Mouse (Mus musculus): Measurements from ENCODE around the gene Cc2d2b.
A peak's percentile ranks its signal among the peaks of the same experiment; 100 is the strongest.

Gene Cc2d2b

DNA sequence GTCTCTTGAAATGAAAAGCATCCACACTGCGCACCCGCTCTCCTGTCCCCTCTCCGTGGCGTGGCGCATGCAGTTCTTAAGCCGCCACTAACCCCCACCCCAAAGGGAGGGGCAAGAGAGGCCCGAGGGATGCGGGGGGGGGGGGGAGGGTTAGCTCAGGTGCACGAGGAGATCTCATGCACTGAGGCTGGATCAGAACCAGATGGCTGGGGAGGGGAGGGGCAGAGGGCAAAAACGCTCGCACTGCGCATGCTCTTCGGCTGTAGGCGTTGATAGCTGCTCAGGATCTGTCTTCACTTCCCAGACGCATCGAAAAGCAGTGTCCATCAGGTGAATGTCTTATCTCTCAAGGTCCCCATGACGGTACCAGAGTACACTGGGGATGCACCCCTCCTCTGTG lies at the start of gene Cc2d2b:
Cc2d2b (plus strand) TSS at position 195 of the 400 bp plus-strand sequence.
- DNase-seq = no peak

DNA sequence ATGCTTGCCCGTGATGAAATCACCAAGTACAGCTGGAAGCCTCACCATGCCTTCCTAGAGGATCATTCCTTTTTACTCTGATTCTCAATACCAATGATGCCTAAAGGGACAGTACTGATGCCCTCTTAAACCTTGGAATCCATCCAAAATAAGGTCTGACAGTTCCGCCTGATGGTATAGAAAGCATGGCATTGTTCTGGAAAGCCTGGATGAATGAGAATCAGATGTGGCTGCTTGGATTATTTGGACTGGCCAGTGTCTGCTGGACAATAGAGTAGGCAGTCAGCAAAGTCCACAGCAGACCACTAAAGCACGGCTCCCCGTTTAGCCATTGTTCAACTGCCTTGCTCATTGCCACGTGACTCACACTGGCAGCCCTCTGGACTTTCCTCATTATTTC lies 48.7 kb upstream of the Cc2d2b start:
- DNase-seq = no peak

DNA sequence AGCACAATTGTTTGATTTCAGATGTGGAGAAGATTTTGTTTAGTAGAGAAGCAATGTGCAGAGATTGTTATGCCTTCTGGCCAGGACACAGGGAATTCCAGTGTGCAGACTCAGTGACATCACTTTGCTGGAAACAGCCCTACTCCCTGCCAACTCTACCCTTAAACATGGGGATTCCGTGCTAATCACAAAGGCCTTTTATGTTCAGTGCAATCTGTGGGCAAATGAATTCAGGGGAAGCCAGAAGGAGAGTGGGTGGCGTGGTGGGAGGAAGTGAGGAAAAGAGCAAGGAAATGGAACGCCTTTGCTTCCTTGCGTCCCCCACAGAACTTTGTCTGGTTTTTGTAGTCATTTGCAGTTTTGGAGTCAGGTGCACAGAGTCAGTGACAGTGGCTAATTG lies 46.1 kb upstream of the Cc2d2b start:
- no peak for DNase-seq

DNA sequence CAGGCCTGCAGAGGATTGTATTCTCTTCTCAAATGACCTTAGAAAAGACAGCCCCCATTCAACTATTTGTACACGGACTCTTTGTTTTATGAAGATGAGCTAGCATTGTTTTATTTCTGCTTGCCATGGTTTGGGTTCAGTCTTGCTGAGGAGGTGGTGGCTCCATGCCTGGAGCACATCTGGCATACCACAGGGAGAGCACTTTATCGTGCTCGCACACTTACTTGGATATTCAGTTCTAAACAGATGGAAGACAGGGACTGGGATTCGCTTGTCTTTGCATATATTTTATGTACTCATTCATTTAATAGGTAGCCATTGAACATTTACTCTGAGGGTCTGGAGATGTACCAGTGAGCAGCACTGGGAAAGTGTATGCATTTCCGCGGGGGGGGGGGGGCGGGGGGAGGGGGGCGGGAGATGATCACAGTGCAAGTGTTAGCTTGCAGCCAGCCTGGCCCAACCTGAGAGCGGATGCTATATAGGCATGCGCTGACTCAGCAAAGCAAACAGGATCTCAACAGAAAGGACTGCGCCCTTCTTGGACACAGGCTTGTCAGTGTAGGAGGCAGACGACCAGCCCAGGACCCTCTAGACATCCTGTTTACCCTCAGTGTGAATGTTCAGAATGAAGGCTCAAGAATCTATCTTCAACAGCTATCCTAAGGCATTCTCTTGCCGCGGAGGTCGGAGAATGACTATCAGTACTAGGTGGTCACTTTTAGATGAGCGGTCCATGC lies 35.5 kb upstream of the Cc2d2b start:
- no peak for DNase-seq

DNA sequence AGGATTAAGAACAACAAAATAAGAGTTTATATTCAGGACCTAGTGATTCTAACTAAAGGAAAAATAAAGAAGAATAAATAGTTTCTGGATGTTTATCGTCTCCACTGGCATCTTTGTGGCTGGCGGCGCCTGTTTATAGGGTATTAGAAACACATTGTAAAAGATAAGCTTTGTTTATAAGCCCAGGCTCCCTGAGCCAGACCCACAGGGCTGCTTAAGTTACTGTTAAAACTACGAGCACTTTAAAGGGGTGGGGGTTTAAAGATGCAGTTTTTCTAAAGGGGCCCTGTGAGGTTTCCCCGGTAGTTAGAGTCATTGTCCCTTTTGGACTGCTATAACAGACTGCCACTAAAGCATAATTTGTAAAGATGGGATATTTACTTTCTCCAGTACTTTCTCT lies 33.9 kb upstream of the Cc2d2b start:
- no peak for DNase-seq

DNA sequence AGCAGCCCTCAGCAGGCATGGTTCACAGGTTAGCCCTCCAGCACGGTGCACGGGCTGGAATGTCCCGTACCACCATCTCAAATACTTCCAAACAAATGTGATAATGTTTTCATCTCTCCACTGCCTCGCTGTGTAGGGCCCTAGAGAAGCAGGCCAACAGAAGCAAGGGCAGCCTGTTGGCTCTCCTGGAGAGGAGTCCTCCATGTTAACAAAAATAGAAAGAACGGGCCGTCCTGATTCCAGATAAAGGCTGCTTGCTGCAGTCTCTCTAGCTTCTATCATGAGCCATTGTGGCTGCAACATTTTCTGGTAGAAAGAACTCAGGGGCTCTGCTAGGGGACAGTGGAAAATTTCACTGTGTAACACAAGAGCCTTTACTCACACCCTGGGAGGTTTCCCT lies 31.6 kb upstream of the Cc2d2b start:
- DNase-seq = no peak

DNA sequence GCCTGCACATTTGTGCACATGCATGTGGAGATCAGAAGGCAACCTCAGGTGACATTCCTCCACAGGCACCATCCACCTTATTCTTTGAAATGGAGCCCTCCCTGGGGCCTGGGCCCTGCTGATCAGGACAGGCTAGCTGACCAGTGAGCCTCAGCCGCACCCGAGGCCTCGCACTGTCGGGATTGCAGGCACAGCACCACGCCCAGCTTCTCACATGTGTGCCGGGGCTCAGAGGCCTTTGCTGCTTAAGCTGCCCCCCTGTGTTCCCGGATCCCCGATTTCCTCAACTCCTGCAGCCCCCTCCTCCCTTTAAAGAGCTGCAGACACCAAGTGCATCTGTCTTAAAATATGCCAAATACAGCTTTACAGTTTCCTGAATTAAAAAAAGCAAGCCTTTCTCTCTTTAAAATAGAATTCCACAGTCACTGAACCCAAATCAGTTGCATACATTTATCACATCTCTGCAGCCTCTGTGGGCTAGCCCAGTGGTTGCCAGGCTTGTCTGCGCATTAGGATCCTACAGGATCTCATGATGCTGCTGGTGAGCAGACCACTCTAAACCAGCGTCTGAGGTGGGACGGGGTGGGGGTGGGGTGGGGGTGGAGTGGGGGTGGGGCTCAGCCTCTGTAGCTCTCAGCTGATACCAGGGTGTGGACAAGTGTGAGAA lies 29.0 kb upstream of the Cc2d2b start:
- DNase-seq = no peak

DNA sequence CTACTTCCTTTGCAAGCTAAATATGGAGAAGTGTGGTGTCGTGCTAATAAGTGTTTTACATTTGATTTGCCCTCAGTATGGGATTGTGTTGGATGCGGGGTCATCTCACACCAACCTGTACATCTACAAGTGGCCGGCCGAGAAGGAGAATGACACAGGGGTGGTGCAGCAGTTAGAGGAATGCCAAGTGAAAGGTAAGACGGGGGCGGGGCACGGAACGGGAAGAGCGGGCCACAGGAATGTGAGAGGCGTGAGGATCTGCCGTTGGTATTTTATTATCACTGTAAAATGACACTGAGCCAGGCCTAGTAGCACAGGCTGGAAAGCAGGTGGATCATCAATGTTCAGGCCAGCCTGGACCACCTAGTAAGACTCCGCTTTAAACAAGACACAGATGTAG lies 28.2 kb upstream of the Cc2d2b start:
- no peak for DNase-seq

DNA sequence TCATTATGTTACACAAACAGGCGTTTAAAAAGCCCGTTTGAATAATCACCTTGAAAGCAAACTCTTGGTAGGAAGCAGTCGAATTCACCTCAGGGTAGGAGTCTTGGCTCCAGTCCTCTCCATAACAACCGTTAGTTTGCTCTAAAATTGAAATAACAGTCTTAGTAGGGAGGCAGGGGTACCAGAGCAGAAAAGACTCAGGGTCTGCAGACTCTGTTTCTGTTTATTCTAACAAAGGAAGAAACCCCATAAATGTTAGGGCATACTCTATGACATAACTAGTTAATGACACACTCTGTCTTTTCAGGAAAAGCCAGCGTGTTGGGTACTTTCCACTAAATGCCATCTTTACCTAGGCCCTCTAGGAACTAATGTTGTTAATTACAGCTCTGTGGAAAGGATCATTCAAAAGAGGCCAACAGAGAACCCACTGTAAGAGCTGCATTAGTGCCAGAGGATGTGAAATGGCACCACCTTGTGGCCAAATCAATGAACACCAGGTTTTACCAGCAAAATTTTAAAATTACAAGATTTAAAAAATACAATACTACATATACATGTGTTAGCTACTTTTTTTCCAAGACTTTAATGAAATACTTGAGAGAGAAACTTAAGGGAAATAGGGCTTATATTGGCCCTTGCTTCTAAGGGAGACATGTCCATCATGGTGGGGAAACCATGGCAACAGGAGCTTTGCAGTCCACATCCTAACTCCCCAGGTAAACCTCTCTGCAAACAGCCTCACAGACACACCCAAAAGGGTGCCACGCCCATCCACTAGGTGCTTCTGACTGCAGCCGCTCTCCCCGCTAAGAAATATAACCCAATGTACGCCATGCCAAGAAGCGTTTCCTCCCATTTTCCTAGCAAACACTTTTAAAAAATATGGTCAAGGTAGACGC lies 26.2 kb upstream of the Cc2d2b start:
- DNase-seq = peak; percentile 51

DNA sequence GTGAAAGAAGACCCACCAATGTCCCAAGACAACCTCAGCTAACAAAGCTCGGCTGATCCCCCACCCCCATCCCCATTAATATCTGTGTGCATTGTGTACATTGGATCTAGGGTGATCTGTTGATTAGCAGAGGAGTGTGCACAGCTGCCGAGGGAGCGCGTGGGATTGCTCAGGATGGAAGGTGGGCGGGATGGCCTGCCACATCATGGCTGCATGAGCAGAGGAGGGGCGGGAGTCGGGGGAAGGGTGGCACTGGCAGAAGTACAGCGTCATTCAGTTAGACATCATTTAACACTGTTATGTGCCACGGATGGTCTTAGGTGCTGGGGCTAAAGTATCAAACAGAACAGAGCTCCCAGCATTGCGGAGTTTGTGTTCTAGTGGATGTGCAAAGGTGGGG lies 25.0 kb upstream of the Cc2d2b start:
- DNase-seq = no peak

DNA sequence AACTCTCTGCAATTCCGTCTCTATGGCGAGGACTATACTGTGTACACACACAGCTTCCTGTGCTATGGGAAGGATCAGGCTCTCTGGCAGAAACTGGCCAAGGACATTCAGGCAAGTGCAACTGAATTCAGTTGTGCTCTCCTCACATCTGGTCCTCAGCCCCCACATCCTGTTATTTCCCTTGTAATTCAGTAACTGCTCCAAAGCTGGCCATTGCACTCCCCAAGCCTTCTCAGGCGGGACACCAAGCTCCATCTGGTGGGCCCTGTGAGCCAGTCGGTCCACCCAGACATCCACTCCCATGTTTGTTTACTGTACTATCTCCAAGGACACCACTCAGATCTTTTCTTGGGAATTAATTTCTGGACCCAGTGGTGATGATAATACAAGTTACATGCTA lies 22.4 kb upstream of the Cc2d2b start:
- no peak for DNase-seq

DNA sequence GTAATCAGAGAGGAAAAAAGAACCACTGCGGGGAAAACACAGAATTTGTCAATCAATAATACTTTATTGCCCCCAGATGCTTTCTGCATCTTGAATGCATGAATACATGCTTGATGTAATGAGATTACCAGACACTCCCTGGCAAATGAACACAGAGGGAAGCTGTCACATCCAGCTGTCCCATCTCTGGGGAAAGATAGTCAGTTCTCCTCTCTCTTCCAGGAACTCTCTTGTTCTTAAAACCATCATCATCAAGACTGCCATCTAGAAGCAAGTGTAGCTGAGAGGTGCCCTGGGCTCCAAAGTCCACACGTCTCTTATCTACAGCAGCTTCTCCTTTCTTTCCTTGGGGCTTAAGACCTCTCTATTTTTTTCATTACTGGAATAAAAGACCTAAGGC lies 21.9 kb upstream of the Cc2d2b start:
- DNase-seq = no peak

DNA sequence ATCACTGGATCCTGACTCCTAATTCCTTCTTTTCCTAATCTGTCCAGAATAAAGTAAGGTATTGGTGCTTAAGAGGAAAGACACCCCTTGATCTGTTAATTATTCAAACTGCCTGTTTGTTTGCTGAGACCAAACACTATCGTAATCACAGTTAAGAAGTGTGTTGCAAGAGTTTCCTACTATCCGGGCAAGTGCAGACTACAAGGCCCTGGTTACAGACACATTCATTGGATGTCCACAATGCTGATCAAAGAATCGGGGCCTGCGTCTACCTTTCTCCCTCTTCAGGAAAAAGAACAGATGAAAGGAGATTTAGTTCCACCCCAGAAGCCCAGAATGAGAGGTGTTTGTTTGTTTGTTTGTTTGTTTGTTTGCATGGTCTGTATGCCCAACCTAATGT lies 20.3 kb upstream of the Cc2d2b start:
- DNase-seq = no peak

DNA sequence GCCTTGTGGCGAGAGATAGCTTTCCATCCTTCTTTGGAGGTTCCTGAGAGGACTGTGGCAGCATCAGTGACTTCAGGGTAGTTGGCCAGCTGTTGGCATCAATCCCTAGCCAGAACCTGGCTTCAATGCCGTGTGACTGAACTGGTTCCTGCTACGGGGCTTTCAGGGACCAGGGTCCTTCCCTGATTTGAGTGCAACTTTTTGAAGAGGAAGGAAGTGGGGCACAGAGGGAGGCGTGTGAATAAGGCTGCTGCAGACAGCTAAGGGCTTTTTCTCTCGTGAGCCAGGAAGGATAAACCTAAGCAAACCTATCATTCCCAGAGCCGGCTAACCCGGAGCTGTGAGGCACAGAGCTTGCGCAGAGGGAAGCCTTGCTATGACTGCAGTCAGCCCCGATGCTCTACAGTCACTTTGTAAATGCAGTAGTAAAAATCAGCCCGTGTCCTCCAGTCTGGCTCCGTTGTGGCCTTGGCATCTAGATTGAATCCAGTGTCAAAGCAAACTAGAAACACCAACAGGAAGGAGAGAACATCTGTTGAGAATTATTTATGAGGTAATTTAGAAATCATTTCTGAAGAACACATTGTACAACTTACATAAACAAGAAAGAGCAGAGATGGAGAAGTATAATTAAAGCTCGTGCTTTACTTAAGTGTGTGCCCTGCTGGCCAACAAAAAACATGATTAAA lies 19.7 kb upstream of the Cc2d2b start:
- DNase-seq = no peak

DNA sequence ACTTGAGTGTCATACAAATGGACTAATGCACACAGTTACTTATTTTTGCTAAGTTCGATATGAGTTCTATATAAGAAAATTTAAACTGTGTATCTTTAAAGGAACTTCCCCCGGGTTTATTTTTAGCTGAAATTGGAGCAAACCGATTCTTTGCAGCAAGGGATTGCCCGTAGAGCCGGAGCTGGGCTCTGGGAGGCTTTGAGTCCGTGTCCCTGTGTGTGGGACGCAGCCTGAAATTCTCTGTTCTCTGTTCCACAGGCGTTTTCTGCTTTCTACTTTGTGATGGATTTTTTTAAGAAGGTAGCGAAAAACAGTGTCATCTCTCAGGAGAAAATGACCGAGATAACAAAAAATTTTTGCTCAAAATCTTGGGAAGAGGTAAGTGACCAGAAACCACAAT lies 15.1 kb upstream of the Cc2d2b start:
- DNase-seq = no peak

DNA sequence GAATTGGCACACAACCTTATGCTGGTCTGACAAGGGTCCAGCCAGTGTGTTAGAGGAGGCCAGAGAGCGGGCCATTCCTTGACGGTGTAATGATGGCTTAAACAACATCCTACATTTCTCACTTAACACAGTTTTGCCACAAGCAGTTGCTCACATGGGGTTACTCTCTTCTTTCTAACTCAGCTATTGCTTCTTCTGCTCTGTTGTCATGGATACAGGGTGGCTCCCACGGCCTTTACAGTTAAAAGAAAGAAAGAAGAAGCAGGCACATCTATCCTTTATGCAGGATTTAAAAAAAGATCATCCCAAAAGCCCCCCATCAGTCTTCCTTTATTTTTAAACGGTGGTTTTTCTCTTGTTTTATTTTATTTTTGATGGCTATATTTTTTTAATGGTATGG lies 14.7 kb upstream of the Cc2d2b start:
- no peak for DNase-seq

DNA sequence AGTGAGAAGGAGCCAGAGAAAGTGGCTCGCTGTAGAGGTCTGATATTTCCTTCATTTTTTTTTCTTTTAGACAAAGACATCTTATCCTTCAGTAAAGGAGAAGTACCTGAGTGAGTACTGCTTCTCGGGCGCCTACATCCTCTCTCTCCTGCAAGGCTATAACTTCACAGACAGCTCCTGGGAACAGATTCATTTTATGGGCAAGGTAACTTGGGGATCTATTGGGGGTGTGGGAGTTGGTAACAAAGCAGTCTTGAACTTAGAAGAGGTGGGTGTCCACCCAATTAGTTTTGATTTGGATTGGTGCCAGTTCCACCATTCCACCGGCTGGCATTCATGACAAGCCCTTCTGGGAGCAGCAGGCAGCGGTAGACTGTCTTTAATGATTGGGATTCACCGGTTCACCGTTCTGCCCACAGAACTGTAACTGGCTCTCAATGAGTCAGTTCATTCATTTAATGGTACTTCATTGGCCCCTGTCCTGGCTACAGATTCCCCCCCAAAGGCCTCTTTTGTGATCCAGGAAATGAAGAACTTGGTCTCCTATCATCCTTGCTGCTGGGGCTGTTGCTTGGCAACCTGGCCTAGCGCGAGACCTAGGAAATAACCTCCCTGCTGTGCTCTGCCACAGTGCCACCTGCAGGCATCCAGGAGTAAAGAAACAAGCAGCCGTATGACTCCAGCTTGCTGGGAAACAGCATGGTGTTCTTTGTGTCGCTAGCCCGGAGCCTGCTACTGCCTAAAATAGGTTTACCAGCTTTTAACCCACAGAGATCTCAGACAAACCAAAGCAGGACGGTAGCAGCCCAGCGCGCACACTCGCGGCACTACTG lies 11.7 kb upstream of the Cc2d2b start:
- DNase-seq = peak; percentile 68

DNA sequence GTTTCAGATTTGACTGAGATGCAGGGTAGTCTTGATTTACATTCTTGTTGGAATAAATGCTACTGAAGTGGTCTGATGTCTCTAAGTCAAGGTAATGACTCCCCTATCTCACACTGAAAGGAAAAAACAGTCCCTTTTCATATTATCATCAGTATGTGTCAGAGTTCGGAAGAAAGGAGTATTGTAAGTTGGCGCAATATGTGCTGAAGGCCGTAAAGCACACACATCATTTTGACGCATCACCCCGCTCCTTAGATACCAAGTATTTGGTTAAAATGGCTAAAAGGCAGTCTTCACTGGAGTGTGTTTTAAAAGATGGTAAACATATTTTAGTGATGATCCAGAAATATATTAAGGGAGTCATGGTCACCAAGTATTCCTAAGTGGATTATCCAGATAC lies 10.9 kb upstream of the Cc2d2b start:
- DNase-seq = no peak

DNA sequence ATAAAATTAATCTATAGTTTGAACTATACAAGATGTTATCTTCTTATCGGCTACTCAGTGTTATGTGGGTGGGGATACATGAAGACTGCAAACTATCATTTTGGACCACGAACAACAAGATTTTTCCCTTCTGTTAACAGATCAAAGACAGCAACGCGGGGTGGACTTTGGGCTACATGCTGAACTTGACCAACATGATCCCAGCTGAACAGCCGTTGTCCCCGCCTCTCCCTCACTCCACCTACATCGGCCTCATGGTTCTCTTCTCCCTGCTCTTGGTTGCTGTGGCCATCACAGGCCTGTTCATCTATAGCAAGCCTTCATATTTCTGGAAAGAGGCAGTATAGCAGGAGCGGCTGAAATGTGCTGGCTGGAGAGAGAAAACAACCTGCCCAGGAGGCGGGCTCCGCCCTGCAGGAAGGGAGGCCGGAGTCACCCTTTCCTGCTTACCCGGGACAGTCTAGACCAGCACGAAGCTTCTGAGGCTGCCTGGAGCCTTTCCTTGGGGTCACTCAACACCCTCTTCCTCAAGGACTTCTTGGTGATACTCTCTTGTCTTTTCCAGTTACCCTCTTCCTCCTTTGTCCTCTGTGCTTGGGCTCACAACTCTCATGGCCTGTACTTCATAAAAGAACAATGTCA lies 9.7 kb upstream of the Cc2d2b start:
- no peak for DNase-seq

DNA sequence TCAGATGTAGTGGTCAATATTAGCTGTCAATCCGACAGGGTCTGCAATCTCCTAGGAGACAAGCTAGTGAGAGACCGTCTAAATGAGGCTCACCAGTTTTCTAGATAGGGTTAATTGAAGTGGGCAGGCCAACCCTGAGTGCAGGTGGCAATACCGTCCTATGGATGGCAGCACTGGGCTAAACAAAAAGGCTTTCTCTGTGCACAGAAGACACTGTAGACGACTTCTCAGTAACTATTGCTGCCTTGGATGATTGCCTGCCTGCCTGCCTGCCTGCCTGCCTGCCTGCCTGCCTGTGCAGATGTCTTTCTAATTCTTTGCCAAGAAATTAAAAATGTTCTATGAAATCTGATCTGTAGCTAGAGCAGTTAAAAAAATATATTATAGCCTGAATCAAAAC lies 1.9 kb upstream of the Cc2d2b start:
- no peak for DNase-seq

DNA sequence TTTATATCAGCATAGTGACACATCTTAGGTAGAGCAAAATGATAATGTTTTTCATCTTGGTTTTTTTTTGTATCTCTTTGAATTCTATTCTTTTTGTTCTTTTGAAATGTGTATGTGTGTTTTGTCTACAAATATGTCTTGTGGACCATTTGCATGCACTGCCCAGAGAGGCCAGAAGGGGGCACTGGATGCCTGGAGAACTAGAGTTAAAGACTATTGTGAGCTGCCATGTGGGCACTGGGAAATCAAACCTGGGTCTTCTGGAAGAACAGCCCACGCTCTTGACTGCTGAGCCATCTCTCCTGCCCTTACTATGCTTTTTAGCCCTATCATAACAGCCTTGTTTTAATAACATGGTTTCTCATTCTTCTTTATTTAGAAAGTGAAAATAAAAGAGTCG lies 5.8 kb downstream of the Cc2d2b start:
- DNase-seq = peak; percentile 78

DNA sequence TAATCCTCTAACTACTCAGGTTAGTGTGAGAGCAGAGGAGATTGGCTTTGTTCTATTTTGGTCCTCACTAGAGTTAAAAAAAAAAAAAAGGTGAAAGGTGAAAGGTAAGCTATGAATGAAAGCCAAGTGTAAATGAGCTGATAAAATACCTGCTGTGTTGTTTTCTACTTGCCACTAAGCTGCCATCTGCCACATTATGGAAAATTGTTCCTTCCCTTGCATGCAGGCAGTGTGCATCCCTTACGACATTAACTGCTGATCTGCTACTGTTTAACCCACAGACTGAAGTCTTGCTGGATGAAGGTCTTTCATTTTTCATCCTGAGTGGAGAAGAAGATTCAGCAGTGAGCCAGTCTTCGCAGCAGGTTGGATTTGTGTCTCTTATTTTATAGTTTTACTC lies 11.5 kb downstream of the Cc2d2b start:
- no peak for DNase-seq

Measured in thymus, postnatal 25 days (tissue).